Mouse (Mus musculus): ENCODE measurements around the gene Ccdc105. TPM values are rescaled to one million over a fixed set of nuclear protein-coding genes. Genes with fewer than 3 reads are reported as not detected.

Gene Ccdc105
- polyA plus RNA-seq, 1 experiment from 2014 or later: not detected

DNA sequence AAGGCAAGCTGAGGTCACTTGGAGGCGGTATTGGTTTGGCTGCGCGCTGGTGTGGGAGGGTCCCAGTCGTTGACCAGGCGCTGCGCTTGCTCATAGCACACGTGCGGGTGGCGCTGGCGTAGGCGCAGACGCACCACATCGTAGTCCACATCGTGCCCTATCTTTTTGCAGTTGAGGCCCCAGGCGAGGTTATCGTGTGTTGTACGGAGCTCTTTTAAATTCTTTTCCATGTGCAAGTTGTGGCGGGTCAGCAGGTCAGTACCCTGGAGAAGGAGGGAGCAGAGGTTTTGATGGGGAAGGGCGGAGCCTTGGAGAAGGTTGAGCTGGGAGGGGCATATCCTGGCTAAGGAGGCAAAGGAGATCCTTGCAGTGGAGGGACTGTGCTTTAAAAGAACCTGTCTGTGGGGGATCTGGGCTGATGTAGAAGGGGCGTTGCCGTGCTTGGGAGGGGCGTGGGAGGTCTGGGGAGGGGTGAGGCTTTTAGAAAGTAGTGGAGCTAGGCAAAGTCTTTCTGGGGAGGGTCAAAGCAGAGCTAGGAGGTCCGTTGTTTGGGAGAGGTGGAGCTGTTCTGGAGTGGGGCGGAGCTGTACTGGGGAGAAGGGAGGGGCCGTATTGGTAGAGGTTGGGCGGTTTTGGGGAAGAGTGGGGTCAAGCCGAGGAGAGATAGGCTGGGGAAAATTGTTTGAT is 5.7 kb downstream of the Ccdc105 start:
- H3K9me3 ChIP-seq (replicated peaks): no peaks in the 10 kb centered on the region
- H3K27ac ChIP-seq: no peak overlapping the region
- WGBS: under 1% methylated on average over 27 of the region's 27 CpGs
- H3K36me3 ChIP-seq: no peaks in the 10 kb centered on the region
- peaks cover 15% of the 10 kb centered on the region for H3K27me3 ChIP-seq
- ATAC-seq (replicated peaks; ENCODE audit: low FRiP score): peak; percentile 76
- H3K9ac ChIP-seq: no peak overlapping the region
- peak overlapping the region; percentile 69 for H3K4me2 ChIP-seq
- peaks cover 14% of the 10 kb centered on the region for H3K4me1 ChIP-seq
- H3K4me3 ChIP-seq (replicated peaks): peak overlapping the region; percentile 42

DNA sequence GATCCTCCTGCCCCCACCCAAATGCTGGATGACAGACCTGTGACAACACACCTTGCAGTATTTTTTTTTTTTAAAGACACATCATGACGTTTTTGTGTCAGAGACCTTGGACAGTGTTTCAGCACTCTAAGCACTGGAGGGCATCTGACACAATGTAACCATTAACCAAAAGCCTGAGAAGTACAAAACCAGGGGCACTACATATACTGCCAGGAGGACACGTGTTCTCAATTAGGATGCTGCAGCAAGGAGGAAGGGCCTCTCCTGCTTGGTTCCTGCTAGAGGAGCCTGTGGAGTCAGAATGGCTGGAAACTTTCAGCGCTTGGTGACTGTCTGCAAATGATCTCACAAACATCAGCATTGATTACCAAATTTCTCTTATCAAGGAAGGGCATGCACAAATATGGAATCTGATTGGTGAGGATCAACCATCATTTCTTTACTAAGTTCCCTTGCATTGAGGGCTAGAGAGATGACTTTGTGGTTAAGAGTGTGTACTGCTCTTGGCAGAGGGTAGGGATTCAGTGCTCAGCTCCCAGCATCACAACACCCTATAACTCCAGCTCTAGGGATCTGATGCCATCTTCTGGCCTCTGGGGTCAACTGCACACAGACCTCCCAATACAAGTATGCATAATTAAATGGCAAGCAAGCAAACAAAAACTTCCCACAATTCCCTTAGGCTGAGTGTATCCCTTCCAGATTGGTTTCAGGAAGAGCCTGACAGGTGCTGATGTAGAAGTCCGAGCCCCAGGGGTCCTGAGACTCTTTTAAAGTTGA is 7.2 kb downstream of the Ccdc105 start:
- no peak overlapping the region for H3K4me3 ChIP-seq (replicated peaks)
- H3K36me3 ChIP-seq: no peaks in the 10 kb centered on the region
- H3K4me1 ChIP-seq: peaks cover 10% of the 10 kb centered on the region
- no peak overlapping the region for H3K27ac ChIP-seq
- 0 out of 2 replicates have a peak, but pooled peaks have one; percentile 46 for ATAC-seq (replicated peaks; ENCODE audit: low FRiP score)
- no peak overlapping the region for H3K9ac ChIP-seq
- H3K27me3 ChIP-seq: peaks cover 4% of the 10 kb centered on the region; the same call in 1 of the 2 replicates
- WGBS: 53% methylated on average over 4 of the region's 4 CpGs
- H3K4me2 ChIP-seq: no peak overlapping the region
- H3K9me3 ChIP-seq (replicated peaks): no peaks in the 10 kb centered on the region

DNA sequence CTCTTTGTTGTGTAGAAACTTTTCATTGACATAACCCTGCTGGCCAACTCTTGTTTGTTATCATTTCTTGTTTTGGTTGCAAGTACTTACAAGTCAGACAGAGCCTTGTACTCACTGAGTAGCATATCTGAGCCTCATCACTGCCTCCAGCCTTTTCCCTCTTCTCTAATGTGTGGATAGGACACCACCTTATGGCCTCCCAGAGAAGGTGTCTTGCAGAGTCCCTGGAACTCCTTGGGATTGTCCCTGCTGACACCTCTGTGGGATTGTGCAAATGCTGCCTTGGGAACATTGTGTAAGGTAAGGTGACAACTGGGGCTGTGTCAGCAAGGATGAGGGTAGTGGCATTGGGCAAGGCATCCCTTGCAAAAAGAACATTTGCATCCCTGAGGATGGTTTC is 9.1 kb downstream of the Ccdc105 start:
- Histone ChIP-seq H3K9ac (no peak overlapping the region), H3K4me3 (replicated peaks) (no peak overlapping the region), H3K36me3 (no peaks in the 10 kb centered on the region), H3K27ac (no peak overlapping the region), H3K27me3 (peaks cover under 1% of the 10 kb centered on the region; the same call in 1 of the 2 replicates), H3K4me1 (peaks cover 10% of the 10 kb centered on the region), H3K4me2 (no peak overlapping the region), H3K9me3 (replicated peaks) (no peaks in the 10 kb centered on the region)
- ATAC-seq (replicated peaks; ENCODE audit: low FRiP score): no peak

DNA sequence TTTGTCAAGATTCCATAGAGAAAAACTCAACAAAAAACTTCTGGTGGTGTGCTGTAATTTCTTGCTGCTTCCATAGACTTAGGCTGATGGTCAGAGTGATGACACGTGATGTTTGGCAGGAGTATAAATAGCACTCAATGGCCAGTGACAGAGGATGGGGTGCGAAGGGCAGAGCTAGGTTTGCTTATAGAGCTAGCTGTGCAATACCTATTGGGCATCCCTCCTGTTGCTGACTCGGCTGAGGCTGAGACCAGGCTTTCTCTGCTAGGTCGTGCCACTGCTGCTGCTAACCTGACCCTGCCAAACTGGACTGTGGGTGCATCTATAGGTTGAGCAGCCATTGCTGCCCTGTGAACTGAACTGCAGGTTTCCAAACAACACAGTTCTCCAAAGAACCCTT is 13.0 kb downstream of the Ccdc105 start:
- Histone ChIP-seq H3K4me1 (no peaks in the 10 kb centered on the region), H3K9me3 (replicated peaks) (no peaks in the 10 kb centered on the region), H3K36me3 (no peaks in the 10 kb centered on the region), H3K4me2 (no peak overlapping the region), H3K27ac (no peak overlapping the region), H3K4me3 (replicated peaks) (no peak overlapping the region), H3K27me3 (no peaks in the 10 kb centered on the region), H3K9ac (no peak overlapping the region)
- no peak for ATAC-seq (replicated peaks; ENCODE audit: low FRiP score)
- WGBS: 78% methylated on average over 4 of the region's 4 CpGs

DNA sequence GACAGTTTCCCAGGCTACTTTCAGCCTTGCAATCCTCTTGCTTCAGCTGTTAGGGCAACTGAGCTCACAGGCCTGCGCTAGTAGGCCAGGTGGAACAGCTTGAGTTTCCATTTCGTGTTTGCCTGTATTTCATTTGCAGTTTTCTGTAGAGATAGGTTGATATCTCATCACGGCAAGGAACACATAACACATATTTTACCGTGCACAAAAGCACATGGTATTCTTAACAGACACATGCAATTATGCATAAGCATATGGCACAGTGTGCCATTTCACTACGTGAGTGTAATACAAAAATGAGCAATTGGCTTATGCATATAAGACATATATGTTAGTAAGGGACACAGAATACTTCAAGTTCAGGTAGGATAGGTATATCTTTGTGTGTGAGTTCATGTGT is 25.0 kb downstream of the Ccdc105 start:
- ATAC-seq (replicated peaks; ENCODE audit: low FRiP score): no peak
- Histone ChIP-seq H3K9me3 (replicated peaks) (no peaks in the 10 kb centered on the region), H3K36me3 (no peaks in the 10 kb centered on the region), H3K27ac (no peak overlapping the region), H3K4me2 (no peak overlapping the region), H3K4me1 (no peaks in the 10 kb centered on the region), H3K4me3 (replicated peaks) (no peak overlapping the region), H3K9ac (no peak overlapping the region), H3K27me3 (no peaks in the 10 kb centered on the region)
- WGBS: 88% methylated on average over 5 of the region's 5 CpGs

DNA sequence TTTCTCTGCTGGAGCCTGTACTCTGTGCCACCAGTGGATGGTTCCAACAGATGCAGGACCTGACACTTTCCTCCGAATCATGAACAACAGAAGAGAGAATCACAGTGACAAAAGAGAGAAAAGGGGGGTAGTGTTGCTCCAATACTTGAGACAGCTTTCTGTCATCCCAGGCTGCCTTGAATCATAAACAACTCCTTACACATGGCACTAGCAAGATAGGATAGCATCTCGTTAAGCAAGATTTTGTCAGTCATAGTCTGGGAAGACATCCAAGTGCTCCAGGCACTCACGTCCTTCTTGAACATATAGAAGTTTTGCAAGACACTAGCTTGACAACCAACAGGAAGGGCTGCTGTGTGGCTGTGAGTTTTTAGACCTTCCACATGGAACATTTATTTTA is 25.8 kb downstream of the Ccdc105 start:
- H3K36me3 ChIP-seq: no peaks in the 10 kb centered on the region
- H3K4me3 ChIP-seq (replicated peaks): no peak overlapping the region
- H3K27ac ChIP-seq: no peak overlapping the region
- no peak for ATAC-seq (replicated peaks; ENCODE audit: low FRiP score)
- H3K4me2 ChIP-seq: no peak overlapping the region
- 71% methylated on average over 3 of the region's 3 CpGs for WGBS
- no peak overlapping the region for H3K9ac ChIP-seq
- no peaks in the 10 kb centered on the region for H3K4me1 ChIP-seq
- no peaks in the 10 kb centered on the region for H3K27me3 ChIP-seq
- no peaks in the 10 kb centered on the region for H3K9me3 ChIP-seq (replicated peaks)

DNA sequence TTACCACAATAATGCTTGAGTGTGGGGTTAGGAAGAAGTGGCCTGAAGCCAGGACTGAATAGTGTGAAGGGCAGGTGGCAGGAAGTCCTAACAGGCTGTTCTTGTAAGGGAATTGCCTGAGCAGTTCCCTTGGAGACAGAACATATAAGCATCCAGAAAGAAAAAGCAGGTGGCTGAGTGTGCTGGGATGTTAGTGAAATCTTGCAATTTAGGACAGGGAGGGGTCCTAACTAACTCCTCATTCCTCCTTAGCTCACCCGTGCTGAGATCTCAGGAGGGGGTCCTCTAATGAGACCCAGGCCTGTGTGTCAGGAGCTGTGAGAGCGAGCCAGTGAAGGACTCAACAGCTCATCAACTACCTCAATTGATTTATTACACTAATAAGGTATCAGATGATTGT is 29.4 kb downstream of the Ccdc105 start:
- no peak for ATAC-seq (replicated peaks; ENCODE audit: low FRiP score)
- H3K27me3 ChIP-seq: no peaks in the 10 kb centered on the region
- no peak overlapping the region for H3K4me2 ChIP-seq
- no peaks in the 10 kb centered on the region for H3K36me3 ChIP-seq
- no peaks in the 10 kb centered on the region for H3K4me1 ChIP-seq
- WGBS: 26% methylated on average over 2 of the region's 2 CpGs
- no peak overlapping the region for H3K27ac ChIP-seq
- no peaks in the 10 kb centered on the region for H3K9me3 ChIP-seq (replicated peaks)
- H3K4me3 ChIP-seq (replicated peaks): no peak overlapping the region
- no peak overlapping the region for H3K9ac ChIP-seq

DNA sequence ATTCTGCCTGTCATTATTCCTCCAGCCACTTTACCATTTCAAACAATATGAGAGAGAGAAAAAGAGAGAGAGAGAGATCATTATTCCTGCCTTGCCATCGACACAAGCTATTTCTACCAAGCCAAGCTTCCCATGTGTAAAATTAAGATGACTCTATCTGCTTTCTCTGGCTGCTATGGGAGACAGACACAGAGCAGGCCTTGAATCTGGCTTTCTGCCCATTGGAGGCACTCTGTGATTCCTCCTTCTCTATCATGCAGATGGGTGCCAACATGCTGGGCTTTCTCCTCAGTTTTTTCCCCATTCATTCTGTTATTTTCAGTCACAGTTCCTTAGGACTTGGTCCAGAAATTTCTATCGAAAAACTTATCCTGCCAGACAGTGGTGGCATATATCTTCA is 30.2 kb downstream of the Ccdc105 start:
- 85% methylated on average over 2 of the region's 2 CpGs for WGBS
- Histone ChIP-seq H3K27ac (no peak overlapping the region), H3K4me2 (no peak overlapping the region), H3K9ac (no peak overlapping the region), H3K4me1 (no peaks in the 10 kb centered on the region), H3K9me3 (replicated peaks) (no peaks in the 10 kb centered on the region), H3K36me3 (no peaks in the 10 kb centered on the region), H3K27me3 (no peaks in the 10 kb centered on the region), H3K4me3 (replicated peaks) (no peak overlapping the region)
- no peak for ATAC-seq (replicated peaks; ENCODE audit: low FRiP score)

DNA sequence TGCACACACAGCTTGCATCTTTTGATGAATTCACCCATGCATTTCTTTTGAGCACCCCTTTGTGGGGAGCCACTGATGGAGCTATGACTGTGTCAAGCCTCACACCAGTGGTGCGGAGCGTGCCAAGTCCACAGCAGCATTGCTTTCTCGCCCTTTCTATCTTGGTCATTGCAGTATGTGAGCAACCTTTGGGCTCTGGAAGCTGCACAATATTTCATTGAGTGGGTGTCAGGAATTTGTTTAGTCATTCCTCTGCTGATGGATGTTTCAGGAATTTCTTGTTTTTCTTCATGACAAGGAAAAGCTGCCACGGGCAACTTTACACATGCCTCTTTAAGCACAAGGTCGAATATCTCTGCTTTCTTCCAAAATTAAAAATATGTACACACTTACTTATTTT is 30.8 kb downstream of the Ccdc105 start:
- Histone ChIP-seq H3K9ac (no peak overlapping the region), H3K36me3 (no peaks in the 10 kb centered on the region), H3K4me2 (no peak overlapping the region), H3K4me3 (replicated peaks) (no peak overlapping the region), H3K27me3 (no peaks in the 10 kb centered on the region), H3K4me1 (no peaks in the 10 kb centered on the region), H3K27ac (no peak overlapping the region), H3K9me3 (replicated peaks) (no peaks in the 10 kb centered on the region)
- 79% methylated on average over 5 of the region's 5 CpGs for WGBS
- ATAC-seq (replicated peaks; ENCODE audit: low FRiP score): no peak

DNA sequence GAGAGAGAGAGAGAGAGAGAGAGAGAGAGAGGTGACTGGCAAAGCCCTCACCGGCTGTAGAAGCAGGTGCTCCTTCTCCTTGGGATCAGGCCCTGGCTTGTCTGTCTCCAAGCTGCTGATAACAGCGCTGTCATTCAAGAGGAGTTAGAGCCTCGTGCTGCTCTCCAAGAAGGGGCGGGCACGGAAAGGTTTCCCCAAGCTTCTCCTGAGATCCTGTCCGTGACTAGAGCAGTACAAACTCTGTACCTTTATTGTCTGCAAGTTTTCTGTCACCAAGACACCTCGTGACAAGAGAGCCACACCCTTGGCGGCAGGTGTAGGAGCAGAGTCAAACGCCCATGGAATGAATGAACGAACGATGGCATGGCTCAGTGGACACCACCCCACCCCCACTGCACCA is 34.8 kb downstream of the Ccdc105 start, which contains the start of gene Casp14:
Gene Casp14, minus strand, starts transcription at position 239 of the 400 bp plus-strand sequence.
- Histone ChIP-seq H3K4me1 (no peaks in the 10 kb centered on the region), H3K4me2 (no peak within 1 kb of the TSS), H3K27ac (no peak within 1 kb of the TSS), H3K4me3 (replicated peaks) (no peak within 1 kb of the TSS), H3K36me3 (no peaks in the 10 kb centered on the region), H3K9me3 (replicated peaks) (no peaks in the 10 kb centered on the region), H3K9ac (no peak within 1 kb of the TSS), H3K27me3 (no peaks in the 10 kb centered on the region)
- WGBS: 61% methylated on average over 11 of the region's 11 CpGs
- no peak for ATAC-seq (replicated peaks; ENCODE audit: low FRiP score)

DNA sequence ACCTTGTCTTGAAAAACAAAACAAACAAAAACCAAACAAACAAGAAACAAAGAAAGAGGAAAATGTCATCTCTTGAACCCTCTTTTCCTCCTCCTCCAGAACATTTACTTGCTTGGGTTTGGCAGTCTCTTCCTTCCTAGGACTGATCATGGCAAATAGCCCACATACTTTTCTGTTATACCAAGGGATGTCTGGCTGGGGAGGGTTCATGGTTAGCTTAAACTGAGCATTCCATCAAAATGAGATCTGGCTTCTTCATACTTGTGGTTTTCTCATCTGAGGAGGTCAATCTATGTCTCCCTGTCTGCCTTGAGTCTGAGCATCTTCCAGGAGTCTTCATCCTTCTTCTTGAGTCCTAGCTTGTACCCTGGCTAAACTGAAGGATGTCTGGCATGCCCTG is 36.6 kb downstream of the Ccdc105 start:
- ATAC-seq (replicated peaks; ENCODE audit: low FRiP score): no peak
- no peaks in the 10 kb centered on the region for H3K9me3 ChIP-seq (replicated peaks)
- no peak overlapping the region for H3K4me3 ChIP-seq (replicated peaks)

DNA sequence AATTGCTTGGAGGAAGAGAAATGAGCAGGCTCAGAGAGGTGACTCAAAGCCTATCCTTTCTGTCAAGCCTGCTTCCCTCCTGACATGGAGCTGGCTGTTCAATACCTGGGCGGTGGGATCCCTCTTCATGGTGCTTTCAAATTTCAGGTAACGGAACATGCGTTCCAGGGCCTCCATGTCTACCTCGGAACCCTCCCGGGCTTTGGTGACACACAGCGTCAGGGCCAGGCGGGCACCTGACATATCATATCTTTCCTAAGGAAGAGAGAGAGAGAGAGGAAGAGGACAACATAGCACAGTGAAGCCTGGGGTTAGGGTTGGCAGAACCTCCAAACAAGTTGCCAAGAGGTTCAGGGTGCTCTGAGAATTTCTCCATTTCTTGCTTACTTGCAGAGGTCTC is 37.7 kb downstream of the Ccdc105 start:
- Histone ChIP-seq H3K4me3 (replicated peaks) (no peak overlapping the region), H3K4me2 (no peak overlapping the region), H3K9me3 (replicated peaks) (no peaks in the 10 kb centered on the region), H3K27me3 (no peaks in the 10 kb centered on the region), H3K4me1 (no peaks in the 10 kb centered on the region), H3K9ac (no peak overlapping the region), H3K27ac (no peak overlapping the region), H3K36me3 (no peaks in the 10 kb centered on the region)
- no peak for ATAC-seq (replicated peaks; ENCODE audit: low FRiP score)
- 92% methylated on average over 7 of the region's 7 CpGs for WGBS

More for the DNA sequence above, 36.6 kb downstream of the Ccdc105 start:
- no peaks in the 10 kb centered on the region for H3K27me3 ChIP-seq
- no peak overlapping the region for H3K4me2 ChIP-seq
- H3K4me1 ChIP-seq: no peaks in the 10 kb centered on the region
- no peak overlapping the region for H3K9ac ChIP-seq
- H3K27ac ChIP-seq: no peak overlapping the region
- H3K36me3 ChIP-seq: no peaks in the 10 kb centered on the region

Measured in kidney, embryonic 15.5 days (tissue).